Mouse (Mus musculus) kidney, embryonic 16.5 days (tissue): Measurements from ENCODE around the gene Lrsam1. TPM values are rescaled to one million over a fixed set of nuclear protein-coding genes. Genes with fewer than 3 reads are reported as not detected.

Experiments
- ATAC-seq: fragments of 200-750 bp; cut with Nextera tagmentation; 2 replicates; pipeline ENCODE4 v1.8.0; 2017; ENCODE audit warnings: moderate TSS enrichment; ENCODE audit not compliant: low FRiP score, low TSS enrichment
- H3K27ac ChIP-seq: fragments of 300-500 bp; sonication (generic); 2 replicates; pipeline ENCODE4 v1.5.1; 2014; ENCODE audit warnings: low read length
- H3K27me3 ChIP-seq: fragments of 300-500 bp; sonication (generic); 2 replicates; pipeline ENCODE4 v1.6.1; 2014; ENCODE audit warnings: low read length, control low read depth, mixed read lengths; ENCODE audit not compliant: insufficient read depth
- H3K36me3 ChIP-seq: fragments of 300-500 bp; sonication (generic); 2 replicates; pipeline ENCODE4 v1.6.1; 2014; ENCODE audit warnings: low read length, control low read depth, mixed read lengths; ENCODE audit not compliant: insufficient read depth
- H3K4me1 ChIP-seq: fragments of 300-500 bp; sonication (generic); 2 replicates; pipeline ENCODE4 v1.6.1; 2014; ENCODE audit warnings: low read length, control low read depth, mixed read lengths; ENCODE audit not compliant: insufficient read depth
- H3K4me2 ChIP-seq: fragments of 300-500 bp; sonication (generic); replicated peaks from 2 replicates; pipeline ENCODE4 v1.6.1; 2014; ENCODE audit warnings: low read depth, low read length
- H3K4me3 ChIP-seq: fragments of 300-500 bp; sonication (generic); 2 replicates; pipeline ENCODE4 v1.5.1; 2014; ENCODE audit warnings: mild to moderate bottlenecking, low read length
- H3K9ac ChIP-seq: fragments of 300-500 bp; sonication (generic); replicated peaks from 2 replicates; pipeline ENCODE4 v1.6.1; 2014; ENCODE audit warnings: low read length
- H3K9me3 ChIP-seq: fragments of 300-500 bp; sonication (generic); 2 replicates; pipeline ENCODE4 v1.6.1; 2016; ENCODE audit warnings: low read length, control low read depth
- WGBS: fragments of 180-500 bp; shearing (Covaris S2); extraction: QIAGEN DNeasy Blood & Tissue Kit; methylation state at CpG from one replicate; pipeline ENCODE4 v1.1.7; 2014; 5-methylcytosine and 5-hydroxymethylcytosine counted together
- polyA plus RNA-seq: library from polyadenylated mRNA; unstranded; fragments of >200 nt; fragmentation: Nextera tagmentation; extraction: Ambion mirVana; gene quantifications from 2 replicates; pipeline ENCODE4 v1.2.1, GENCODE M21; 2015

Gene Lrsam1
- polyA plus RNA-seq, 1 experiment from 2014 or later: 11.7 TPM

DNA sequence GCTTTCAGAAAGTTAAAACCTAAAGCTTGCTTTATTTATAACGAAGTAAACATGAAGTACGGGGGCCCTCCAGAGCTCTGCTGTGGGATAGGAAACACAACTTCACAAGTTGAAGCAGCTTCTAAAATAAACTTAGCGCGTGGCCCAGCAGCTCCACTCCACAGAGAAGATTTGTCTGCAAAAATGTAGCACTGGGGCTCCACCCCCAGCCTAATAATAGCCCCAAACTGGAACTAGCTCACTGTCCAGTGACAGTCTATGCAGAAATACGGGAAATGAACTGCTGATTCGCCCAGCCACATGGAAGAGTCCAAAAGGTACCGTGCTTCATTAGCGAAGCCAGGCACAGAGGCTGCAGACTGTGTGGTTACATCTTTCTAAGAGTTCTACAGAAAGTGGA is 7.9 kb upstream of the Lrsam1 start:
- Histone ChIP-seq H3K4me3 (no peak overlapping the region), H3K9me3 (no peaks in the 10 kb centered on the region), H3K36me3 (peaks cover 17% of the 10 kb centered on the region), H3K27me3 (no peaks in the 10 kb centered on the region), H3K9ac (no peak overlapping the region), H3K4me2 (no peak overlapping the region), H3K27ac (no peak overlapping the region), H3K4me1 (peaks cover 21% of the 10 kb centered on the region)
- no peak for ATAC-seq
- WGBS: 82% methylated on average over 8 of the region's 8 CpGs

GRCm38 (mm10) chr2:32968024-32968614 is 6.7 kb upstream of the Lrsam1 start:
- Histone ChIP-seq H3K36me3 (peaks cover 20% of the 10 kb centered on the region), H3K4me3 (no peak overlapping the region), H3K27me3 (no peaks in the 10 kb centered on the region), H3K27ac (no peak overlapping the region), H3K4me2 (no peak overlapping the region), H3K9ac (no peak overlapping the region), H3K4me1 (peaks cover 33% of the 10 kb centered on the region), H3K9me3 (no peaks in the 10 kb centered on the region)
- WGBS: 82% methylated on average over 9 of the region's 9 CpGs
- ATAC-seq: no peak

DNA sequence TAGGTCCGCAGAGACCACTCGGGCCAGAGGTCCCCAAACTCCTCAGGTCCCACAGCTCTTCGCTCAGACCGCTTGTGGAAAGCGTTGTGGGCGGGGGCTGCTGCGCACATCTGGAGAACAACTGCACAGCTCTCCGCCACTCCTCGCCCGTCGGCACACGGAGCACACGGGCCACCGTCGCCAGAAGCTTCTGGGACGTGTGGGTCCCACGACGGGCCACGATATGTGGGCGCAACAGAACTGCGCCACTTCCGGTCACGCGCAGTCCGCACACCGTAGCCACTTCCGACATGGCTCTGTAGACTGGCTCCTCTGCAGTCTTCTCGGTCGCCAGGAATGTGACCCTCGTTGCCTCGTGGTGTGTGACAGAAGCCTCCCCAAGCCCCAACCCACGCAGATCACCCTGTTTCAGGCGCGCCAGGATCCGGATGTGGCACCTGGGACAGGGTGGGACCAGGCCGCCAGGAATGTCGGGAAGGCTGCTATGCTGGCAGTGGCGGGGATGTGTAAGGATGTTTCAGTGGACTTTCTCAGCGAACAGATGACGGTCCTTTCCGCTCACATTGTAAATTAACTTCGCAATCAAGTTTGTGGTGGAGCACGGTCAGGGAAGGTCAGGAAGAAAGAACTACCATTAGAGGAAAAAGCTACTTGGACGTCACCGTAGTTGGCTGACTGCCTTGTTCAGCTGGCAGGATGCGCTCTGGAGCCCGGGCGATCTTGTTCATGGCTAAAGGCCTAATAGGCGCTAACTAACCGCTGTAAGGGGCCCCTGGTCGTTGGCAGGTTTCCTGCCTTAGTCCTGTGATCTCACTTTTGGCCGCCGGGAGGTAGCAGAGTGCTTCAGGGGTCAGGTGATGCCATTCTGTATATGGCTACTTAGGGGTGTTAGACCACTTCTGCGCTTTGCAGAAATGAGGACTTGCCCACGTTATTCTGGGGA is 5.5 kb upstream of the Lrsam1 start:
- ATAC-seq: peak; percentile 91
- H3K4me3 ChIP-seq: peak overlapping the region; percentile 71
- peaks cover 20% of the 10 kb centered on the region for H3K36me3 ChIP-seq
- H3K27ac ChIP-seq: peak overlapping the region; percentile 99
- no peaks in the 10 kb centered on the region for H3K27me3 ChIP-seq
- peak overlapping the region; percentile 88 for H3K4me2 ChIP-seq
- H3K9me3 ChIP-seq: no peaks in the 10 kb centered on the region
- WGBS: under 1% methylated on average over 55 of the region's 55 CpGs
- H3K9ac ChIP-seq: peak overlapping the region; percentile 83
- H3K4me1 ChIP-seq: peaks cover 38% of the 10 kb centered on the region

GRCm38 (mm10) chr2:32966184-32966688 is 4.8 kb upstream of the Lrsam1 start:
- H3K9ac ChIP-seq: peak overlapping the region; percentile 83
- peak overlapping the region; percentile 71 for H3K4me3 ChIP-seq
- peak overlapping the region; percentile 88 for H3K4me2 ChIP-seq
- H3K9me3 ChIP-seq: no peaks in the 10 kb centered on the region
- no peak for ATAC-seq
- H3K36me3 ChIP-seq: peaks cover 20% of the 10 kb centered on the region
- peak overlapping the region; percentile 99 for H3K27ac ChIP-seq
- H3K27me3 ChIP-seq: no peaks in the 10 kb centered on the region
- peaks cover 38% of the 10 kb centered on the region for H3K4me1 ChIP-seq
- WGBS: 7% methylated on average over 13 of the region's 13 CpGs

DNA sequence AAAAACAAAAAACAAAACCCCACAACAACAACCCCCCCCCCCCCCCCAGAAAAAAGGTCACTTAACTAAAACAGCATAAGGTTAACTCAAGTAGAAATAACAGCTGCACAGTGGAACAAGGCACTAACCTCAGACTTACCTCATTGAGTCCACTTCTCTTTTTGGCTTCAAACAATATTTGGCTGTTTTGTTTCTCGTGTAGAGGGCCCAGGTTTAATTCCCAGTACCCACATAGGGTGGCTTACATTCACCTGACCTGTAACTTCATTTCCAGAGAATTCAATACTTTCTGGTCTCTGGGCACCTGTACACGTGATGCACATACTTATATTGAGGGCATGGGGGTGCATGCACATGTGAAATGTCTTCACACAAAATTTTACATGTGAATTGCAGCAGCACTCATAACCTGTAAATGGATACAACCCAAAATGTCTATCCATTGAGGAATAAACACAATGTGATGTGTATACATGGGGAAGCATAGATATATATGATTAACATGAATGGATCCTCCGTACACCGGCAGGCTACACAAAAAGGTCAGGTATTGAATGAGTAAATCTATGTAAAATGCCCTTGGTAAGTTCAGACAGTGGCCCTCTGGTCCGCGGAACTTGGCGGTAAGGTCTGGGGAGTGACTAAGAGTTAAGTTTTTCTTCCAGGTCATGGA is 4.2 kb upstream of the Lrsam1 start:
- Histone ChIP-seq H3K36me3 (peaks cover 20% of the 10 kb centered on the region), H3K27ac (no peak overlapping the region; the same call in 1 of the 2 replicates), H3K4me3 (no peak overlapping the region), H3K9ac (no peak overlapping the region; the same call in 1 of the 2 replicates), H3K9me3 (no peaks in the 10 kb centered on the region), H3K4me2 (peak overlapping the region; percentile 88), H3K27me3 (no peaks in the 10 kb centered on the region), H3K4me1 (peaks cover 44% of the 10 kb centered on the region)
- no peak for ATAC-seq
- WGBS: 12% methylated on average over 7 of the region's 7 CpGs

GRCm38 (mm10) chr2:32964659-32965457 is 3.4 kb upstream of the Lrsam1 start:
- no peak overlapping the region for H3K9ac ChIP-seq
- H3K4me1 ChIP-seq: peaks cover 52% of the 10 kb centered on the region
- H3K4me2 ChIP-seq: peak overlapping the region; percentile 95
- no peak for ATAC-seq
- H3K9me3 ChIP-seq: no peaks in the 10 kb centered on the region
- peaks cover 20% of the 10 kb centered on the region for H3K36me3 ChIP-seq
- H3K27me3 ChIP-seq: no peaks in the 10 kb centered on the region
- no peak overlapping the region for H3K4me3 ChIP-seq
- 31% methylated on average over 10 of the region's 10 CpGs for WGBS
- no peak overlapping the region for H3K27ac ChIP-seq

- H3K27ac ChIP-seq: no peak overlapping the region
- peak overlapping the region; percentile 95 for H3K4me2 ChIP-seq
- H3K4me1 ChIP-seq: peaks cover 52% of the 10 kb centered on the region
- no peaks in the 10 kb centered on the region for H3K9me3 ChIP-seq
- H3K27me3 ChIP-seq: no peaks in the 10 kb centered on the region
- peaks cover 20% of the 10 kb centered on the region for H3K36me3 ChIP-seq
- ATAC-seq: no peak
- WGBS: 76% methylated on average over 1 of the region's 1 CpGs
- peak overlapping the region; percentile 7; the same call in 1 of the 2 replicates for H3K9ac ChIP-seq
- peak overlapping the region; percentile 94 for H3K4me3 ChIP-seq
Measured at GRCm38 (mm10) chr2:32963981-32964380, 2.6 kb upstream of the Lrsam1 start.

GRCm38 (mm10) chr2:32963544-32963943 is 2.1 kb upstream of the Lrsam1 start:
- peak overlapping the region; percentile 97 for H3K9ac ChIP-seq
- H3K4me1 ChIP-seq: peaks cover 52% of the 10 kb centered on the region
- H3K27ac ChIP-seq: peak overlapping the region; percentile 91; the same call in 1 of the 2 replicates
- peak overlapping the region; percentile 95 for H3K4me2 ChIP-seq
- ATAC-seq: no peak
- H3K36me3 ChIP-seq: peaks cover 20% of the 10 kb centered on the region
- no peaks in the 10 kb centered on the region for H3K9me3 ChIP-seq
- H3K27me3 ChIP-seq: no peaks in the 10 kb centered on the region
- peak overlapping the region; percentile 94 for H3K4me3 ChIP-seq
- 61% methylated on average over 4 of the region's 4 CpGs for WGBS

- 4% methylated on average over 9 of the region's 9 CpGs for WGBS
- peaks cover 52% of the 10 kb centered on the region for H3K4me1 ChIP-seq
Measured at GRCm38 (mm10) chr2:32962875-32963220, 1.4 kb upstream of the Lrsam1 start.

More at GRCm38 (mm10) chr2:32962875-32963220, 1.4 kb upstream of the Lrsam1 start:
- H3K36me3 ChIP-seq: peaks cover 20% of the 10 kb centered on the region
- peak overlapping the region; percentile 94 for H3K4me3 ChIP-seq
- H3K9me3 ChIP-seq: no peaks in the 10 kb centered on the region
- H3K27ac ChIP-seq: peak overlapping the region; percentile 91
- H3K9ac ChIP-seq: peak overlapping the region; percentile 97
- H3K4me2 ChIP-seq: peak overlapping the region; percentile 95
- H3K27me3 ChIP-seq: no peaks in the 10 kb centered on the region
- no peak for ATAC-seq
